ENCODE assay signal across 16 mouse cellular contexts in the genomic region with DNA sequence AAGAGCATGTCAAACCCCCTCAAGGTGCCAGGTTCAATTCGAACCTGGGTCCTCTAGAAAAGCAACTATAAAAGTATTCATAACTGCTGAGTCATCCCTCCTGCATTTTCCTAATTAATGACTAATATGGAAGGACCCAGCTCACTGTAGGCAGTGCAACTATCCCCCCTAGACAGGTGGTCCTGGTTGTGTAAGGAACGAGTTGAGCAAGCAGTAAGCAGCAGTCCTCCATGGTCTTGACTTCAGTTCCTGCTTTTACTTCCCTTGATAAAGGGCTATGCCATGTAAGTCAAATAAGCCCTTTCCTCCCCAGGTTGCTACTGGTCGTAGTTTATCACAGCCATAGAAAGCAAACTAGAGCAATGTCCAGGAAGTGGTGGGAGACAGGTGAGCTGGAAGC. TPM values are rescaled to one million over a fixed set of nuclear protein-coding genes. Genes with fewer than 3 reads are reported as not detected.
"Had no signal": no experiment of that assay in that cellular context is flagged by ENCODE, and none has a peak within 500 bp of the region (broad histone marks: within the 10 kb centered on the region; RNA-seq: fewer than 3 reads in every experiment).

No protein-coding gene starts in this region.

- H3K9me3 ChIP-seq: midbrain, embryonic 12.5 days; midbrain, embryonic 15.5 days; neural tube, embryonic 12.5 days had no signal

- DNase-seq: lung, adult 18-20 months; lung, embryonic 14.5 days; lung, postnatal 10 days; lung, postnatal 4 days; right cerebral cortex, postnatal 14 days; thymus, adult 18-20 months; thymus, postnatal 14 days had no signal

- H3K27ac ChIP-seq: liver, embryonic 14.5 days; midbrain, embryonic 10.5 days; midbrain, embryonic 12.5 days; midbrain, embryonic 15.5 days; neural tube, embryonic 12.5 days had no signal

- H3K9ac ChIP-seq: liver, embryonic 14.5 days; lung, embryonic 14.5 days; midbrain, embryonic 12.5 days; midbrain, embryonic 15.5 days; neural tube, embryonic 12.5 days had no signal

- H3K4me3 ChIP-seq: midbrain, embryonic 10.5 days; midbrain, embryonic 12.5 days; midbrain, embryonic 15.5 days; neural tube, embryonic 12.5 days had no signal

- ATAC-seq: midbrain, embryonic 15.5 days had no signal

RNA-seq across cellular contexts. Expression of a gene that starts 38.5 kb away (rescaled TPM):
- total RNA-seq: megakaryocyte-erythroid progenitor cell, adult 5-6 weeks; midbrain, postnatal 0 days; monocyte, adult 5-6 weeks; neutrophil, adult 5-6 weeks had no signal
